In genomic region chr3:66981101-66981661, GRCm38 (mm10) we compare ENCODE assay signal across 8 mouse cellular contexts. TPM values are rescaled to one million over a fixed set of nuclear protein-coding genes. Genes with fewer than 3 reads are reported as not detected.
DNase-seq lines count a peak whose midpoint lies in the region; ATAC-seq and TF ChIP-seq lines count a peak whose summit lies in the region.

Gene Rsrc1 (plus strand): TSS chr3:66981390.

- under 1% methylated on average over 40 of the region's 62 CpGs for WGBS in forebrain, embryonic 13.5 days
- WGBS in macrophage (ENCODE audit: missing documents), result 1% methylated on average over 56 of the region's 62 CpGs
- WGBS in stomach, postnatal 0 days, result under 1% methylated on average over 48 of the region's 62 CpGs

- DNase-seq in cerebellum, adult 9-10 months, result peak; percentile 11
- peak; percentile 80 to 90 for DNase-seq in adrenal gland, adult (ENCODE audit: inconsistent age in 2 of 2, low spot score in 1 of 2)
- DNase-seq in heart, postnatal 4 days, result peak; percentile 49
- DNase-seq in layer of hippocampus, postnatal 25 days (ENCODE audit: extremely low spot score in 1 of 2, low spot score in 1 of 2), result no peak
- DNase-seq in stomach, postnatal 0 days (ENCODE audit: low spot score), result peak; percentile 37

- no peak within 1 kb of the TSS for H3K27ac ChIP-seq in forebrain, embryonic 13.5 days
- H3K27ac ChIP-seq in macrophage, result no peak within 1 kb of the TSS
- no peak within 1 kb of the TSS for H3K27ac ChIP-seq in stomach, postnatal 0 days (replicated peaks)

- peaks cover 81% of the 10 kb centered on the region for H3K27me3 ChIP-seq in forebrain, embryonic 13.5 days
- peaks cover 24% of the 10 kb centered on the region for H3K27me3 ChIP-seq in stomach, postnatal 0 days (ENCODE audit: control insufficient read depth, insufficient read depth, low read length)

- peaks cover 29% of the 10 kb centered on the region for H3K4me1 ChIP-seq in forebrain, embryonic 13.5 days
- no peaks in the 10 kb centered on the region; the same call in 1 of the 2 replicates for H3K4me1 ChIP-seq in stomach, postnatal 0 days (replicated peaks; ENCODE audit: control insufficient read depth, insufficient read depth)

- H3K4me3 ChIP-seq in forebrain, embryonic 13.5 days, result peak within 1 kb of the TSS; percentile 41
- peak within 1 kb of the TSS; percentile 21; the same call in 1 of the 2 replicates for H3K4me3 ChIP-seq in macrophage (ENCODE audit: inconsistent target)
- H3K4me3 ChIP-seq in stomach, postnatal 0 days (ENCODE audit: low read depth, low read length), result peak within 1 kb of the TSS; percentile 42

- no peaks in the 10 kb centered on the region for H3K36me3 ChIP-seq in forebrain, embryonic 13.5 days (ENCODE audit: poor library complexity, severe bottlenecking)
- no peaks in the 10 kb centered on the region for H3K36me3 ChIP-seq in macrophage (ENCODE audit: inconsistent target)
- no peaks in the 10 kb centered on the region for H3K36me3 ChIP-seq in stomach, postnatal 0 days (ENCODE audit: control insufficient read depth, insufficient read depth, low read length)

- TF ChIP-seq EP300 in stomach, postnatal 0 days (optimal IDR thresholded peaks at IDR 0.05), result no peak

- H3K79me2 ChIP-seq in macrophage (ENCODE audit: inconsistent target), result peaks cover 4% of the 10 kb centered on the region

- ATAC-seq in cerebellum, adult (ENCODE audit: insufficient number of reproducible peaks, low FRiP score, low TSS enrichment), result no peak
- peak; percentile 8; the same call in 1 of the 2 replicates for ATAC-seq in forebrain, embryonic 13.5 days
- peak; percentile 30; the same call in 1 of the 2 replicates for ATAC-seq in stomach, postnatal 0 days (ENCODE audit: low FRiP score, low TSS enrichment)

- peak within 1 kb of the TSS; percentile 45 for H3K9ac ChIP-seq in forebrain, embryonic 13.5 days
- no peak within 1 kb of the TSS for H3K9ac ChIP-seq in stomach, postnatal 0 days (ENCODE audit: low read length)

- peak within 1 kb of the TSS; percentile 61 for H3K4me2 ChIP-seq in forebrain, embryonic 13.5 days
- H3K4me2 ChIP-seq in stomach, postnatal 0 days (replicated peaks; ENCODE audit: low read depth), result peak within 1 kb of the TSS; percentile 60

- H3K9me3 ChIP-seq in forebrain, embryonic 13.5 days (replicated peaks), result no peaks in the 10 kb centered on the region
- no peaks in the 10 kb centered on the region for H3K9me3 ChIP-seq in stomach, postnatal 0 days (ENCODE audit: control insufficient read depth, low read length)

- no peak for TF ChIP-seq CTCF in stomach, postnatal 0 days (IDR thresholded peaks at IDR 0.05; ENCODE audit: low read depth)

RNA-seq across cellular contexts. Expression of gene Rsrc1, which starts in this region (rescaled TPM):
- polyA plus RNA-seq in forebrain, embryonic 13.5 days (2015; fragmentation: Nextera tagmentation; extraction: Ambion mirVana), result 29.4 and 32.4 TPM in 2 replicates
- total RNA-seq in heart, postnatal 4 days (2021), result 10 to 100 TPM; 24.1 to 24.3 TPM
- 10 to 100 TPM; 33.0 to 34.6 TPM for total RNA-seq in layer of hippocampus, postnatal 25 days (2021)
- 100 to 1,000 TPM in 7 of 26 experiments, 10 to 100 TPM in 19; 48.0 to 114 (median 90.4) TPM for total RNA-seq in macrophage (2018; cell fraction: chromatin; rRNA removed)
- total RNA-seq in macrophage (2018; cell fraction: cytosol; rRNA removed), result 10 to 100 TPM; 15.6 to 29.1 (median 21.4) TPM
- 10 to 100 TPM; 25.2 to 77.4 (median 49.6) TPM for total RNA-seq in macrophage (2018; cell fraction: nucleus; rRNA removed)
- 19.2 to 38.8 TPM (median 26.3 TPM) in 3 replicates for polyA plus RNA-seq in macrophage (2018)
- 15.1 and 15.9 TPM in 2 replicates for polyA plus RNA-seq in stomach, postnatal 0 days (2015; fragmentation: Nextera tagmentation; extraction: Ambion mirVana)

Comparison
In these comparisons a context has a peak if more than half of its experiments do, and no peak if none do; other contexts are left out.
1. DNase-seq: peak in cerebellum, adult 9-10 months (single experiment), adrenal gland, adult (2 of 2), heart, postnatal 4 days (single experiment) and stomach, postnatal 0 days (single experiment); none in layer of hippocampus, postnatal 25 days (0 of 2).
2. Peak in every context shown above with its lines, with median percentiles within 50 percentile points of each other: H3K4me3 ChIP-seq.